Mouse (Mus musculus) midbrain, embryonic 11.5 days (tissue): ENCODE results near the gene Zkscan1. TPM values are rescaled to one million over a fixed set of nuclear protein-coding genes. Genes with fewer than 3 reads are reported as not detected.

ENCODE experiments used
- ATAC-seq: fragments of 200-750 bp; cut with Nextera tagmentation; 2 replicates; pipeline ENCODE4 v1.8.0; 2017; ENCODE audit warnings: moderate TSS enrichment, moderate library complexity; ENCODE audit not compliant: low FRiP score
- DNase-seq: peaks from one replicate; pipeline ENCODE4 v3.0.0; 2015; ENCODE audit warnings: low spot score; ENCODE audit errors: missing footprints
- H3K27ac ChIP-seq: fragments of 300-500 bp; sonication (generic); 2 replicates; pipeline ENCODE4 v1.5.1; 2014; ENCODE audit warnings: low read depth, low read length
- H3K27me3 ChIP-seq: fragments of 300-500 bp; sonication (generic); 2 replicates; pipeline ENCODE4 v1.6.1; 2014; ENCODE audit warnings: mild to moderate bottlenecking, low read length, moderate library complexity, mixed read lengths; ENCODE audit not compliant: control insufficient read depth, insufficient read depth
- H3K36me3 ChIP-seq: fragments of 300-500 bp; sonication (generic); 2 replicates; pipeline ENCODE4 v1.6.1; 2014; ENCODE audit warnings: mild to moderate bottlenecking, low read length, moderate library complexity, mixed read lengths; ENCODE audit not compliant: control insufficient read depth, insufficient read depth
- H3K4me1 ChIP-seq: fragments of 300-500 bp; sonication (generic); 2 replicates; pipeline ENCODE4 v1.6.1; 2014; ENCODE audit warnings: low read length; ENCODE audit not compliant: control insufficient read depth, insufficient read depth
- H3K4me2 ChIP-seq: fragments of 300-500 bp; sonication (generic); 2 replicates; pipeline ENCODE4 v1.6.1; 2014; ENCODE audit warnings: mild to moderate bottlenecking, moderate library complexity
- H3K4me3 ChIP-seq: fragments of 300-500 bp; sonication (generic); 2 replicates; pipeline ENCODE4 v1.5.1; 2014; ENCODE audit warnings: low read depth, low read length
- H3K9ac ChIP-seq: fragments of 300-500 bp; sonication (generic); 2 replicates; pipeline ENCODE4 v1.6.1; 2014; ENCODE audit warnings: low read length
- H3K9me3 ChIP-seq: fragments of 300-500 bp; sonication (generic); 2 replicates; pipeline ENCODE4 v1.6.1; 2016; ENCODE audit warnings: low read length; ENCODE audit not compliant: control insufficient read depth
- WGBS: fragments of 180-500 bp; shearing (Covaris S2); extraction: QIAGEN DNeasy Blood & Tissue Kit; methylation state at CpG from one replicate; pipeline ENCODE4 v1.1.7; 2014; 5-methylcytosine and 5-hydroxymethylcytosine counted together
- polyA plus RNA-seq: library from polyadenylated mRNA; unstranded; fragments of >200 nt; fragmentation: Nextera tagmentation; extraction: Ambion mirVana; gene quantifications from 2 replicates; pipeline ENCODE4 v1.2.1, GENCODE M21; 2014

Gene Zkscan1
- polyA plus RNA-seq, 1 experiment from 2014 or later, result 39.1 TPM

GRCm38 (mm10) chr5:138137935-138138549 is 53.2 kb downstream of the Zkscan1 start:
- ATAC-seq, result peak; percentile 48; the same call in 1 of the 2 replicates
- WGBS, result 62% methylated on average over 8 of the region's 8 CpGs
- peak; percentile 92 for DNase-seq

GRCm38 (mm10) chr5:138138585-138138984 is 53.7 kb downstream of the Zkscan1 start:
- H3K4me2 ChIP-seq, result no peak overlapping the region
- 76% methylated on average over 4 of the region's 4 CpGs for WGBS
- no peak overlapping the region for H3K27ac ChIP-seq
- H3K9ac ChIP-seq, result no peak overlapping the region
- H3K36me3 ChIP-seq, result peaks cover 16% of the 10 kb centered on the region; the same call in 1 of the 2 replicates
- DNase-seq, result no peak
- ATAC-seq, result no peak
- no peaks in the 10 kb centered on the region for H3K9me3 ChIP-seq
- no peaks in the 10 kb centered on the region for H3K27me3 ChIP-seq
- H3K4me1 ChIP-seq, result no peaks in the 10 kb centered on the region
- H3K4me3 ChIP-seq, result no peak overlapping the region

More at GRCm38 (mm10) chr5:138137935-138138549, 53.2 kb downstream of the Zkscan1 start:
- H3K9ac ChIP-seq, result no peak overlapping the region
- no peak overlapping the region for H3K4me3 ChIP-seq
- no peaks in the 10 kb centered on the region for H3K4me1 ChIP-seq
- no peaks in the 10 kb centered on the region for H3K9me3 ChIP-seq
- peaks cover 16% of the 10 kb centered on the region; the same call in 1 of the 2 replicates for H3K36me3 ChIP-seq
- no peaks in the 10 kb centered on the region for H3K27me3 ChIP-seq
- no peak overlapping the region for H3K4me2 ChIP-seq
- H3K27ac ChIP-seq, result no peak overlapping the region

GRCm38 (mm10) chr5:138154390-138154789 is 69.5 kb downstream of the Zkscan1 start:
- 85% methylated on average over 3 of the region's 3 CpGs for WGBS
- Histone ChIP-seq H3K27ac (no peak overlapping the region), H3K27me3 (no peaks in the 10 kb centered on the region), H3K9ac (peak overlapping the region; percentile 98), H3K9me3 (no peaks in the 10 kb centered on the region), H3K4me3 (peak overlapping the region; percentile 83), H3K4me1 (peaks cover 2% of the 10 kb centered on the region; the same call in 1 of the 2 replicates), H3K36me3 (peaks cover 16% of the 10 kb centered on the region), H3K4me2 (peak overlapping the region; percentile 74)
- no peak for DNase-seq
- ATAC-seq, result no peak

GRCm38 (mm10) chr5:138155443-138155976 is 70.6 kb downstream of the Zkscan1 start, which contains the start of gene Zfp113:
Gene Zfp113 (minus strand): TSS chr5:138155744.
- DNase-seq, result peak; percentile 98
- H3K9ac ChIP-seq, result peak within 1 kb of the TSS; percentile 98
- H3K4me3 ChIP-seq, result peak within 1 kb of the TSS; percentile 83
- H3K27ac ChIP-seq, result peak within 1 kb of the TSS; percentile 95
- H3K4me2 ChIP-seq, result peak within 1 kb of the TSS; percentile 74
- WGBS, result under 1% methylated on average over 31 of the region's 31 CpGs
- no peaks in the 10 kb centered on the region for H3K27me3 ChIP-seq
- peaks cover 13% of the 10 kb centered on the region for H3K36me3 ChIP-seq
- peaks cover 2% of the 10 kb centered on the region; the same call in 1 of the 2 replicates for H3K4me1 ChIP-seq
- H3K9me3 ChIP-seq, result no peaks in the 10 kb centered on the region
- ATAC-seq, result peak; percentile 97

Other genes starting within 250 kb of the Zkscan1 start
- gene Pilra, start 248.8 kb upstream of the Zkscan1 start, polyA plus RNA-seq, result 0.18 and 0.72 TPM in 2 replicates
- gene Pilrb1, start 227.0 kb upstream of the Zkscan1 start, polyA plus RNA-seq, result not detected in 2 replicates
- not detected in 2 replicates for gene Pilrb2, start 213.3 kb upstream of the Zkscan1 start, polyA plus RNA-seq
- gene Cyp3a13, start 163.5 kb upstream of the Zkscan1 start, polyA plus RNA-seq, result not detected in 2 replicates
- not detected in 2 replicates for gene Gjc3, start 122.0 kb upstream of the Zkscan1 start, polyA plus RNA-seq
- not detected in 2 replicates for gene Azgp1, start 103.6 kb upstream of the Zkscan1 start, polyA plus RNA-seq
- gene Smok3a, start 63.8 kb upstream of the Zkscan1 start, polyA plus RNA-seq, result not detected in 2 replicates
- gene Smok3b, start 63.7 kb upstream of the Zkscan1 start, polyA plus RNA-seq, result not detected in 2 replicates
- not detected in 2 replicates for gene Smok3c, start 31.9 kb upstream of the Zkscan1 start, polyA plus RNA-seq
- 113 and 122 TPM in 2 replicates for gene Zscan21, start 31.8 kb downstream of the Zkscan1 start, polyA plus RNA-seq
- 27.4 and 32.9 TPM in 2 replicates for gene Zfp113, start 70.7 kb downstream of the Zkscan1 start, polyA plus RNA-seq
- 262 and 293 TPM in 2 replicates for gene Cops6, start 76.0 kb downstream of the Zkscan1 start, polyA plus RNA-seq
- 15.2 and 17.3 TPM in 2 replicates for gene Ap4m1, start 86.9 kb downstream of the Zkscan1 start, polyA plus RNA-seq
- gene Mcm7, start 87.3 kb downstream of the Zkscan1 start, polyA plus RNA-seq, result 303 and 320 TPM in 2 replicates
- gene Taf6, start 102.4 kb downstream of the Zkscan1 start, polyA plus RNA-seq, result 123 and 133 TPM in 2 replicates
- 51.8 and 53.3 TPM in 2 replicates for gene Cnpy4, start 102.4 kb downstream of the Zkscan1 start, polyA plus RNA-seq
- gene Mblac1, start 109.2 kb downstream of the Zkscan1 start, polyA plus RNA-seq, result 10.0 and 10.8 TPM in 2 replicates
- gene Nxpe5, start 140.8 kb downstream of the Zkscan1 start, polyA plus RNA-seq, result not detected in 2 replicates
- gene Lamtor4, start 170.4 kb downstream of the Zkscan1 start, polyA plus RNA-seq, result 44.1 and 47.8 TPM in 2 replicates
- 5.0 and 5.2 TPM in 2 replicates for gene BC037034, start 178.9 kb downstream of the Zkscan1 start, polyA plus RNA-seq
- gene Gal3st4, start 187.8 kb downstream of the Zkscan1 start, polyA plus RNA-seq, result 4.6 and 5.5 TPM in 2 replicates
- 0.14 and 0.20 TPM in 2 replicates for gene Gm43720, start 194.9 kb downstream of the Zkscan1 start, polyA plus RNA-seq
- gene Gpc2, start 194.9 kb downstream of the Zkscan1 start, polyA plus RNA-seq, result 15.5 and 16.5 TPM in 2 replicates
- gene Stag3, start 195.2 kb downstream of the Zkscan1 start, polyA plus RNA-seq, result 2.2 and 4.1 TPM in 2 replicates